Comparison of ENCODE assay signal across 8 mouse cellular contexts in the genomic region with DNA sequence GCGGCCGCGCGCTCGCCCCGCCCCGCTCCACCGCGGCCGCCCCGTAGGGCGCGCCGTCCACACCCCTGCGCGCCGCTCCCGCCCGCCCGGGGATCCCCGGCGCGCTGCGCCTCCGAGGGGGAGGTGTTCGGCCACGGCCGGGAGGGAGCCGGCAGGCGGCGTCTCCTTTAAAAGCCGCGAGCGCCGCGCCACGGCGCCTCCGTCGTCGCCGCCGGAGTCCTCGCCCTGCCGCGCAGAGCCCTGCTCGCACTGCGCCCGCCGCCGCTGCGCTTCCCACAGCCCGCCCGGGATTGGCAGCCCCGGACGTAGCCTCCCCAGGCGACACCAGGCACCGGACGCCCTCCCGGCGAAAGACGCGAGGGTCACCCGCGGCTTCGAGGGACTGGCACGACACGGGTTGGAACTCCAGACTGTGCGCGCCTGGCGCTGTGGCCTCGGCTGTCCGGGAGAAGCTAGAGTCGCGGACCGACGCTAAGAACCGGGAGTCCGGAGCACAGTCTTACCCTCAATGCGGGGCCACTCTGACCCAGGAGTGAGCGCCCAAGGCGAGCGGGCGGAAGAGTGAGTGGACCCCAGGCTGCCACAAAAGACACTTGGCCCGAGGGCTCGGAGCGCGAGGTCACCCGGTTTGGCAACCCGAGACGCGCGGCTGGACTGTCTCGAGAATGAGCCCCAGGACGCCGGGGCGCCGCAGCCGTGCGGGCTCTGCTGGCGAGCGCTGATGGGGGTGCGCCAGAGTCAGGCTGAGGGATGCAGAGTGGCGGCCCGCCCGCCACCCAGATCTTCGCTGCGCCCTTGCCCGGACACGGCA. TPM values are rescaled to one million over a fixed set of nuclear protein-coding genes. Genes with fewer than 3 reads are reported as not detected.
DNase-seq lines count a peak whose midpoint lies in the region; ATAC-seq and TF ChIP-seq lines count a peak whose summit lies in the region.

A gene (plus strand): TSS at position 129 of the 811 bp plus-strand sequence.

- no peak for TF ChIP-seq EP300 in liver, embryonic 14.5 days (IDR thresholded peaks at IDR 0.05; ENCODE audit: low read depth)

- H3K4me2 ChIP-seq in forebrain, embryonic 12.5 days, result peak within 1 kb of the TSS; percentile 87
- peak within 1 kb of the TSS; percentile 99 for H3K4me2 ChIP-seq in heart, embryonic 15.5 days
- H3K4me2 ChIP-seq in liver, embryonic 14.5 days (ENCODE audit: low read depth), result peak within 1 kb of the TSS; percentile 44
- H3K4me2 ChIP-seq in neural tube, embryonic 11.5 days (ENCODE audit: low read depth), result peak within 1 kb of the TSS; percentile 91

- peak within 1 kb of the TSS; percentile 57 for H3K9ac ChIP-seq in forebrain, embryonic 12.5 days
- H3K9ac ChIP-seq in heart, embryonic 15.5 days, result peak within 1 kb of the TSS; percentile 68
- H3K9ac ChIP-seq in liver, embryonic 14.5 days (replicated peaks), result no peak within 1 kb of the TSS
- peak within 1 kb of the TSS; percentile 48 for H3K9ac ChIP-seq in neural tube, embryonic 11.5 days (ENCODE audit: low read length)

- H3K9me3 ChIP-seq in forebrain, embryonic 12.5 days, result no peaks in the 10 kb centered on the region
- no peaks in the 10 kb centered on the region for H3K9me3 ChIP-seq in heart, embryonic 15.5 days (replicated peaks)
- H3K9me3 ChIP-seq in liver, embryonic 14.5 days (ENCODE audit: control insufficient read depth, low read length), result no peaks in the 10 kb centered on the region
- no peaks in the 10 kb centered on the region for H3K9me3 ChIP-seq in neural tube, embryonic 11.5 days (ENCODE audit: control insufficient read depth, low read length)

- peak within 1 kb of the TSS; percentile 60 for H3K4me3 ChIP-seq in forebrain, embryonic 12.5 days (replicated peaks)
- peak within 1 kb of the TSS; percentile 68 for H3K4me3 ChIP-seq in heart, embryonic 15.5 days
- H3K4me3 ChIP-seq in liver, embryonic 14.5 days (ENCODE audit: insufficient read depth in 1 of 2, low read depth in 2 of 2, low read length in 2 of 2), result peak within 1 kb of the TSS; percentile 42 to 44
- peak within 1 kb of the TSS; percentile 54 for H3K4me3 ChIP-seq in neural tube, embryonic 11.5 days (ENCODE audit: low read depth, low read length)

- peaks cover 58% of the 10 kb centered on the region for H3K27me3 ChIP-seq in forebrain, embryonic 12.5 days
- H3K27me3 ChIP-seq in heart, embryonic 15.5 days, result peaks cover 58% of the 10 kb centered on the region
- H3K27me3 ChIP-seq in liver, embryonic 14.5 days (ENCODE audit: control insufficient read depth, insufficient read depth, low read length), result peaks cover 59% of the 10 kb centered on the region
- peaks cover 46% of the 10 kb centered on the region for H3K27me3 ChIP-seq in neural tube, embryonic 11.5 days (ENCODE audit: control insufficient read depth, insufficient read depth, low read length)

- H3K36me3 ChIP-seq in forebrain, embryonic 12.5 days (replicated peaks), result no peaks in the 10 kb centered on the region
- H3K36me3 ChIP-seq in heart, embryonic 15.5 days, result no peaks in the 10 kb centered on the region
- no peaks in the 10 kb centered on the region for H3K36me3 ChIP-seq in liver, embryonic 14.5 days (replicated peaks; ENCODE audit: control insufficient read depth, insufficient read depth, low read depth)
- H3K36me3 ChIP-seq in neural tube, embryonic 11.5 days (ENCODE audit: control insufficient read depth, insufficient read depth, low read length), result no peaks in the 10 kb centered on the region

- TF ChIP-seq CTCF in liver, embryonic 14.5 days (IDR thresholded peaks at IDR 0.05; ENCODE audit: low read depth), result no peak

- DNase-seq in spleen, adult 18-20 months, result peak; percentile 9 to 13
- DNase-seq in spleen, postnatal 14 days (ENCODE audit: low spot score in 2 of 2), result no peak
- DNase-seq in kidney, postnatal 10 days, result peak; percentile 81
- no peak for DNase-seq in liver, embryonic 14.5 days (ENCODE audit: low read depth in 3 of 3, low spot score in 3 of 3)
- peak; percentile 69 for DNase-seq in neural tube, embryonic 11.5 days (ENCODE audit: low spot score)
- peak; percentile 85 for DNase-seq in urinary bladder, adult 2 months (ENCODE audit: low spot score)

- H3K4me1 ChIP-seq in forebrain, embryonic 12.5 days, result peaks cover 28% of the 10 kb centered on the region
- H3K4me1 ChIP-seq in heart, embryonic 15.5 days (replicated peaks), result peaks cover 29% of the 10 kb centered on the region
- H3K4me1 ChIP-seq in liver, embryonic 14.5 days (replicated peaks; ENCODE audit: control insufficient read depth in 2 of 2, insufficient read depth in 2 of 2, low read length in 1 of 2), result 0 out of 4 replicates have a peak, but pooled peaks cover 0 to 3% of the 10 kb centered on the region in 2 experiments
- no peaks in the 10 kb centered on the region; the same call in 1 of the 2 replicates for H3K4me1 ChIP-seq in neural tube, embryonic 11.5 days (ENCODE audit: control insufficient read depth, insufficient read depth, low read length)

- peak; percentile 72 for ATAC-seq in forebrain, embryonic 12.5 days (ENCODE audit: low FRiP score)
- peak; percentile 68 for ATAC-seq in heart, embryonic 15.5 days (replicated peaks; ENCODE audit: insufficient number of reproducible peaks, insufficient read depth, low FRiP score, low read depth)
- peak; percentile 54 for ATAC-seq in liver, embryonic 14.5 days (ENCODE audit: insufficient read depth)
- ATAC-seq in neural tube, embryonic 11.5 days (ENCODE audit: insufficient read depth, low FRiP score, low TSS enrichment), result peak; percentile 65

- WGBS in forebrain, embryonic 12.5 days, result under 1% methylated on average over 83 of the region's 110 CpGs
- WGBS in heart, embryonic 15.5 days, result under 1% methylated on average over 91 of the region's 110 CpGs
- under 1% methylated on average over 104 of the region's 110 CpGs for WGBS in liver, embryonic 14.5 days (ENCODE audit: insufficient replicate concordance)
- under 1% methylated on average over 77 of the region's 110 CpGs for WGBS in neural tube, embryonic 11.5 days

- no peak within 1 kb of the TSS for H3K27ac ChIP-seq in forebrain, embryonic 12.5 days
- peak within 1 kb of the TSS; percentile 21; the same call in 1 of the 2 replicates for H3K27ac ChIP-seq in heart, embryonic 15.5 days
- no peak within 1 kb of the TSS for H3K27ac ChIP-seq in liver, embryonic 14.5 days
- H3K27ac ChIP-seq in neural tube, embryonic 11.5 days (ENCODE audit: low read depth, low read length), result no peak within 1 kb of the TSS

RNA-seq across cellular contexts. Expression of the gene that starts here (rescaled TPM):
- polyA plus RNA-seq in forebrain, embryonic 12.5 days (2016; fragmentation: Nextera tagmentation; extraction: Ambion mirVana), result 2.5 and 3.1 TPM in 2 replicates
- polyA plus RNA-seq in heart, embryonic 15.5 days (2015; fragmentation: Nextera tagmentation; extraction: Ambion mirVana), result 8.6 and 10.5 TPM in 2 replicates
- polyA plus RNA-seq in liver, embryonic 14.5 days (2012; rRNA removed), result 1.1 and 1.2 TPM in 2 replicates
- 2.0 and 2.1 TPM in 2 replicates for polyA plus RNA-seq in liver, embryonic 14.5 days (2014; fragmentation: Nextera tagmentation; extraction: Ambion mirVana)
- 2.3 and 2.7 TPM in 2 replicates for polyA plus RNA-seq in neural tube, embryonic 11.5 days (2014; fragmentation: Nextera tagmentation; extraction: Ambion mirVana)
- polyA plus RNA-seq in urinary bladder, adult 2 months (2012; rRNA removed), result 22.2 and 23.4 TPM in 2 replicates

Comparison
In these comparisons a context has a peak if more than half of its experiments do, and no peak if none do; other contexts are left out.
1. DNase-seq: peak in spleen, adult 18-20 months (2 of 2), kidney, postnatal 10 days (single experiment), neural tube, embryonic 11.5 days (single experiment) and urinary bladder, adult 2 months (single experiment); none in spleen, postnatal 14 days (0 of 2) and liver, embryonic 14.5 days (0 of 3).
2. H3K4me2 ChIP-seq: peak in every context shown above with its lines; median percentile 99 in heart, embryonic 15.5 days; 91 in neural tube, embryonic 11.5 days; 87 in forebrain, embryonic 12.5 days; 44 in liver, embryonic 14.5 days.
3. Peak in every context shown above with its lines, with median percentiles within 50 percentile points of each other: ATAC-seq and H3K4me3 ChIP-seq.